Mouse (Mus musculus) thymus, postnatal 25 days (tissue): ENCODE results near the gene Myg1.

Experiments used
- DNase-seq: peaks from one replicate; pipeline ENCODE4 v3.0.0; 2022

The Myg1 gene

DNA sequence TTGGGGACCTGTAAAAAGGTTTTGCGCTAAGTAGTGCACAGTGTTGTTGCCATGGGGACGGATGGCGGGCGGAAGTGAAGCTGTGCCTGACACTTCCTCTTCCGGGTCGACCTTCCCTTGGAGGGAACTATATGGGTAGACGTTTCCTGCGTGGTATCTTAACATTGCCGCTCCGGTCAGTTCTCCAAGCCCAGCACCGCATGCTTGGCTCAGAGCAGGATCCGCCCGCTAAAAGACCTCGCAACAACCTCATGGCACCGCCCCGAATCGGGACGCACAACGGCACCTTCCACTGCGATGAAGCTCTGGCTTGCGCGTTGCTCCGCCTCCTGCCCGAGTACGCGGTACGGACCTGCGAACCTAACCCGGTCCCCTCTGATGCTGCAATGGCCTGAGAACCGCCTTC lies at the start of gene Myg1:
Gene Myg1, plus strand, starts transcription at position 100 of the 406 bp plus-strand sequence.
- peak; percentile 84 for DNase-seq

DNA sequence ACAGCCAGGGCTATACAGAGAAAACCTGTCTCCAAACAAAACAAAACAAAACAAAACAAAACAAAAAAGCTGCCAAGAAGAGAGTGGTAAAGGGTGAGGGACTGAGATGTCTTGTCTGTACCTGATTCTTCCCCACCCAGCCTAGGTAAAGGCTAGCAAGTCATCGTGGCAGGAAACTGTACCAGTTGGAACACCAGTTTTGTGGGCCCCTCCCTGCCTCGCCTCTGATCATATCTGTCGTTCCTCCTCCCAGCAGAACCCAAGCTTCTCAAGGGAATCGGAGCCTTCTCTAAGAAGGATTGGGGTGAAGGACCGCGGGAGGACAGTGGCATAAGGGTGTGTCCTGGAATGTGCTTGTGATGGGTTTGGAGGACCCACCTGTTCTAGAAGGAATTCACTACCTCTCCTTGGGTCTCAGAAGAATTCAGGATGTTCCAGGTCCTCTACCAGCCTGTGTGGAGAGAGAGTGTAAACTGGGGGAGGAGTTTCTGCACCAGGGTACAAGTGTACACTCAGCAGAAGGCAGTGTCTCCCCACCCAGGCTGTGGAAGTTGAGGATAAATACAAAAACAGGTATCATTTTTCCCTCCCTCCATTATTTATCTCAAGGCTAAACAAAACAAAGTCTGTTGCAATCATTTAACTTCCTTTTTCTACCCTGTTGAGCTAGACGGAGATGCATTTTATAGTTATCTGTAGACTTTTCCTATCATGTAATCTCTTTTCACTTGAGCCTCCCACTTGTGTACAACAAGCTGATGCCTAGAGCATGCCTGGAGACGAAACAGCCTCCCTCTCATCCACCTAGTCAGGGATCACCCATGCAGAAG lies 48.8 kb upstream of the Myg1 start:
- no peak for DNase-seq

DNA sequence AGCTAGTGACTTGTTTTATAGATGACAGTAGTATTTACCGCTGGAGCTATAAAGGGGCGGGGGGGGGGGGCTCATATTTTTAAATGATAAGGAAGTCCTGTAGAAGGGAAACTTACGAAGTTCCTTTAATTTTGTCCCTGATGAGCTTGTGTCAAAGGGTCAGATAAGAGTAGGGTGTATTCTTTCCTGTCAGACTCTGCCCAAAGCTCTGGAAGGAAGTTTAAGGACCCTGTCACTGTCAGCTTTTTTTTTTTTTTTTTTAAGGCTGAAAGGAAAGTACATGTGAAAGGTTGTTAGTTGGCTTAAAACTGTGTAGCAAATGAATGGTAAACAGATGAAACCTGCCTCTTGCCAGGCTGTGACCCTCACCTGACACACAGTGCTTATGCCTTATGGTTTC lies 47.9 kb upstream of the Myg1 start:
- no peak for DNase-seq

DNA sequence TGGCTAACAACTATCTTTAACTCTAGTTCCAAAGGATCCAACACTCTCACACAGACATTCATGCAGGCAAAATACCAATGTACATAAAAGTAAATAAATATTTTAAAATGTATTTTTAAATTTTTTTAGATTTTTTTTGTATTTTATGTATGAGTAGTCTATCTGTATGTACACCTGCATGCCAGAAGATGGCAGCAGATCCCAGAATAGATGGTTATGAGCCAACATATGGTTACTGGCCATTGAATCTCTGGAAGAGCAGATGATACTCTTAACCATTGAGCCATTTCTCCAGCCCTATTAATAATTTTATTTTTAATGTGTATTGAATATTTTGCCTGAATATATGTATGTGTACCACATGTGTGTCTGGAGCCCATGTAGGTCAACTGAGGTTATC lies 44.1 kb upstream of the Myg1 start:
- DNase-seq = peak; percentile 42

DNA sequence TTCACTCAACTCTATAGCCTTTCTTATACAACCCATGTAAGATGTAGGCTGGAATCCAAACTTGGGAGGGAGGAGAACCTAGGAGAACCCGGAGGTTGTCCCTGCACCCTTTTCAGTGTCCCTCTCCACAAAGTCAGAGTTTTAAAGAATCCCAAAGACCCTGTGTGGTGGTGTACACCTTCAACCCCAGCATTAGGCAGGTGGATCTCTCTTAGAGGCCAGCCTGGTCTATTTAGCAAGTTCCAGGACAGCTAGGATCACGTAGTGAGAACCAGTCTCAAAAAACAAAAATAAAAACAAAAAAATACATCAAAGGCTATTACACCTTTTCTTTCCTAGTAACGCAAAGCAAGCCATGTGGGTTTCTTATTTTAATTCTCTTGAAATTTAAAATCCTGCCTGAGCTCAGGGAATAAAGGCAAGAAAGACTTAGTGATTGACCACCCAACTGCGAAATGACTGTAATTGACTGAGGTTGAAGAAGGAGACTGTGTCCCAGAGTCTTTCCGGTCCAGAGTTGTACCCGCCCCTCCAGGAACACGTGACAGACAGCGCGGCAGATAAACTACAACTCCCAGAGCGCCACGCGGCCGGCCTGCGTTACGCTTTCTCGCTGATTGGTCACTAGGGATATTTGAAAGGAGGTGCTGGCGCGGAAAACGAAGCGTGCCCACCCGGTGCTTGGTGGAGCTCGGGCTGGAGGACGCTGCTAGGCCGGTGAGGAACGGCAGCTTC lies 35.7 kb upstream of the Myg1 start, which contains the start of gene Espl1:
Gene Espl1, plus strand, starts transcription at position 634 of the 735 bp plus-strand sequence.
- DNase-seq = peak; percentile 96

DNA sequence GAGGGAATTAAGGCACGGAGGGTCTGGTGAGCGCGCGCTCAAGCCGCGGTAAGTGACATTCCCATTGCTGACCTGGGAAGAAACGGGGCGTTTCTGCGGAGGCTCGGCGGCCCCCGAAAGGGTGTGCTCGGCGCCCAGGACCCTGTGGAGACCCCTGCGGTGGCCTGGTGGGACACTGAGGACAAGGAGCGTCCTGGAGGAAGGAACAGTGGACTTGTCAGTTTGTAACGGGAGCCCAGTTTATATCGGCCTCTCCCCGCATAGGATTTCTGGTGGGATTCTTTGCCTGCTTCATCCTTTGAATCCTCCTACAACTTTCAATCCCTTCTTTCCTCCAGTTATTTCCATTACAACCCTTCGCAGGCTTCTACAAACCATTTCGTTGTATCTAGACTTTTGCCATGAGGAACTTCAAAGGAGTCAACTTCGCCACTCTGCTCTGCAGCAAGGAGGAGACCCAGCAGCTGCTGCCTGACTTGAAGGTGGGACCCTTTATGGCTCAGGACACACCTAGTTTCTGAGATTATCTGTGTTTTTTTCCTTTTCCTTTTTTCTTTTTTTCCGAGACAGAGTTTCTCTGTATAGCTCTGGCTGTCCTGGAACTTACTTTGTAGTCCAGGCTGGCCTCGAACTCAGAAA lies 35.0 kb upstream of the Myg1 start:
- no peak for DNase-seq

DNA sequence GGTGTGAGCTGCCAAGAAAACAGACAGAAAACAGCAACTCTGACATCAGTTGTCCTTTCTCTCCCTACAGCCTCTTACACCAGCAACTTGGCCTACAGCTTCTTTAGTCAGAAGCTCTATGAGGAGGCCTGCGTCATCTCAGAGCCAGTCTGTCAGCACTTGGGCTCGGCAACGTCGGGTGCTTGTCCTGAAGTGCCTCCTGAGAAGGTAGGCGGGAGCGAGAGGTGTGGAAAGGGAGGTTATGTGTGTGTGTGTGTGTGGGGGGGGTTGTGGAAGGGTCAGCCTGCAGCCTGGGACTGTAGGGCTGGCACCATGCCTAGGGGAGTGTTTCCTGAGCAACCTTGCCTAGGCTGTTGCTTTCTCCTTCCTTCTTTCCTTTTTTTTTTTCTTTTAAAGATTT lies 29.0 kb upstream of the Myg1 start:
- DNase-seq = no peak

DNA sequence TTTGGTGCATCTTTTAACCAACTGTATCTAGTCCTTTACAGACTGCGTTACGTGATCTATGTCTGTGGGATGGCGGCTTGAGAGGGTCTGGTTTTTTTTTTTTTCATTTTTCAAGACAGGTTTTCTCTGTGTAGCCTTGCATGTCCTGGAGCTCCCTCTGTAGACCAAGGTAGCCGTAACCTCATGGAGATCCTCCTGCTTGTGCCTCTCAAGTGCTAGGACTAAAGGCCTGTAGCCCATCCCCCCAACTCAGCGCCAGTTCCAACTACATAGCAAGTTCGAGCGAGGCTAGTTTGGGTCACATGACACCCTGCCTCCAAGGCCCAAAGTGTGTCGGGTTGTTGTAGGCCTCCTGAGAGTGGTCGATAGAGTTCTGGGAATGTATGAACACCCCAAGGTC lies 22.8 kb upstream of the Myg1 start:
- DNase-seq = no peak

DNA sequence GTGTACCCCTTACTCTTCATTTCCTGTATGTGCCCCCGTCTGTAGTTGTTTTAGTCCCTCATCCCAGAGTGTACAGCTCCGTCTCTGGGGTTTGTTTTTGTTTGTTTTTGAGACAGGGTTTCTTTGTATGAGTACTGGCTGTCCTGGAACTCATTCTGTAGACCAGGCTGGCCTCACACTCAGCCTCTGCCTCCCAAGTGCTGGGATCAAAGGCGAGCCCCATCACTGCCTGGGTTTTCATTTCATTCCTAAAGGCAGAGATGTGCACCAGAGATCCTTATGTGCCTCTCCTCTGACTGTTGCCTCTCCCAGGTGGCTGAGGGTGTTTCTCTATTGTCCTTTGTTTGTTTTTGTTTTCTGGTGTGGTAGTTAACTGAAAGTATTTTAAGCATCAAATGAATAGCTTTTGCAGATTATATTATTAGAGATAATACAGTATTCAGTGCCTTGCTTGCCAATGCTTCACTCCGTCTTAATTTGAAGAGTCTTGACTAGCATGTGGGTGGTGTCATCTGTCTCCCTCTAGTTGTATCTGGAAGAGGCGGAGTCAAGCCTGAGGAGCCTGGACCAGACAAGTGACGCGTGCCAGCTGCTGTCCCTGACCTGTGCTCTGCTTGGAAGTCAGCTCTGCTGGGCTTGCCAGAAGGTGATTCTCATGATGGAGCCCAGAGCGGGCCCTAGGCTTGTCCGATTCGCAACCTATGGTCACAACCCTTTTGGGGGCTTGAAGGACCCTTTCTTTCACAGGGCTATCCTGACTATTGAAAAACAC lies 21.2 kb upstream of the Myg1 start:
- DNase-seq = no peak

DNA sequence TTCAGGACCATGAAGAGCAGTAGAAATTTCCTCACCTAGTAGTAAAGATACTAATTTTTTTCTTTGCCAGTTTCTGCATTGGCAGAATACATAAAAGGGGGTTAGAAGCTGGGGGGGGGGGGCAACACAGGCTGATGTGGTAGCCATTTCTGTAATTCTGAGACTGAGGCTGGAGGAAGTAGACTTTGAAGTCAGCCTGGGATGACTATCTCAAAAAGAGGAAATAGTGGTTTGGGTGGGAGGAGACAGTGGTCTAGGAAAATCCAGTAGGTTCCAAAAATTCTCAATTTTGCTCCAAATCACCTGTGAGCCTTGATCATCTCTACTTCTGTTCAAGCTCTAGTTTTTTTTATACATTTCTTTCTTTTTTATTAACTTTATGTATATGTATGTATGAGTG lies 20.0 kb upstream of the Myg1 start:
- no peak for DNase-seq

DNA sequence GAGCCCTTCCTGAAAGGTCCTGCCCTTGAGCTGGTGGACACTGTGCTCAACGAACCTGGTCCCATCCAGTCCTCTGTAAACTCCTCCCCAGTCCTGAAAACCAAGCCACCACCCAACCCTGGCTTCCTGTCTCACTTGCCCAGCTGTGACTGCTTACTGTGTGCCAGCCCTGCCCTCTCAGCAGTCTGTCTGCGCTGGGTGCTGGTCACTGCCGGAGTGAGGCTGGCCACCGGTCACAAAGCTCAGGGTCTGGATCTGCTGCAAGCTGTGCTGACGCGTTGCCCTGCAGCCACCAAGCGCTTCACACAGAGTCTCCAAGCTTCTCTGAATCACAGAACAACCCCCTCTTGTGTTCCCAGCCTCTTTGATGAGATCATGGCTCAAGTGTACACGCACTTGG lies 16.2 kb upstream of the Myg1 start:
- no peak for DNase-seq

DNA sequence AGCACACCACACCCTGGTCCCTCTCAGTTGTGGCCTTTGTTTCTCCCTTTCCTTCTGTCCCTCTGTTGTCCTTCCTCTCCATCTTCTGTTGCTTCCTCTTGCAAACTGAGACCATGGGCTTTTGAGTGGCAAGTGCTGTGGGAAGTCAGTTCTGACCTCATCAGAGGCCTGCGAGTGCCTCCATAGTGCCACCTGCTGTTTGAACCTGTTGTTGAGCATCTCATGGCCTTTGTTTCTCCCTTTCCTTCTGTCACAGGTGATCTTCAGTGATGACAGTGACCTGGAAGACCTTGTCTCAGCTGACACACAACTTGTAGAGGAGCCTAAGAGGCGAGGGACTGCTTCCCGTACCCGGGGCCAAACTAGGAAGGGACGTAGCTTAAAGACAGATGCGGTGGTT lies 15.2 kb upstream of the Myg1 start:
- peak; percentile 70 for DNase-seq

DNA sequence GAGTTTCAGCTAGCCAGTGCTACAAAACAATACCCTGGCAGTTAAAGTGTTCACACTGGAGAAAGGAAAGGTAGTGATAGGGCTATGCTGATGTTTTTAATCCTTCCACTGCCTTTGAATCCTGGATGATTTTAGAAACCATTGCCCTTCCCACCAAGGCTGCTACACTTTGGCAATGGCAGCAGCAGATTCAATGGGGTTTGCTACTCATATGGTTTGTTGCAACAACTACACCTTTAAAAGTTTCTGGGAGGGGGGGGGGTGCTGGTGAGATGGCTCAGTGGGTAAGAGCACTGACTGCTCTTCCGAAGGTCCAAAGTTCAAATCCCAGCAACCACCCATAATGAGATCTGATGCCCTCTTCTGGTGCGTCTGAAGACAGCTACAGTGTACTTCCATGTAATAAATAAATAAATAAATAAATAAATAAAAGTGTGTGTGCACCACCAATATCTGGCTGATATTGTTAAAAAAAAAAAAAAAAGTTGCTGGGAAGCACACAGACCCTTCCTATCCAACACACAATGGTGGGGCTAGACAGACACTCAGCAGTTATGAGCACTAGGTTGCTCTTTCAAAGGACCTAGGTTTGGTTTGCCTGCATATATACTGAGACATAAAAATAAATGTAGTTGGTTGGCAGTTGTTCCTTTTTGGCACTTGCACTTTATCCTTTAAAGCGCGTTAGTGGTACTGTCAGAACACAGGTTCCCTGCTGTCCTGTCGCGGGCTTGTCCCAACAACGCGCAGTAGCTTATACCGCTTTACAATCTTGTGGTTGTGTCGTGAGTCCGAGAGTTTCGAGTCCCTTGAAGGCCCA lies 6.6 kb upstream of the Myg1 start:
- peak; percentile 15 for DNase-seq

DNA sequence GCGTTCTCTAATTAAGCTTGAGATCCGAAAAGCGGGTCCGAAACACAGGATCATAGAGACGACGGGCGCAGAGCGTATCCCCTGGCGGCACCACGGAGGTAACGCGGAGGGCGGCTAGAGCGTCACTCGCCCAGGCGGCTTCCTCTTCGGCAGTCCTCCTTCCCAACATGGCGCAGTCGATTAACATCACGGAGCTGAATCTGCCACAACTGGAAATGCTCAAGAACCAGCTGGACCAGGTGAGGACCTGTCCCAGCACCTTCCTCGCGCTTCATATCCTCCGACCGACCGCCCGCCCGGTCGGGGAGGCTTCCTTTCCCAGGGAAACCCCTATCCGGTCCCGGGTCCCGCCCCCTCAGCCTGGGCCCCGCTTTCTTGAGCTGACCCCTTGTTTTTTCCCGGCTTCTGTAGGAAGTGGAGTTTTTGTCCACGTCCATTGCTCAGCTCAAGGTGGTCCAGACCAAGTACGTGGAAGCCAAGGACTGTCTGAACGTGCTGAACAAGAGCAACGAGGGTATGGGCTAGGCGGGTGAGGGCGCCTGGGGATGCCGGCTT lies 5.4 kb upstream of the Myg1 start, which contains the start of gene Pfdn5:
Gene Pfdn5, plus strand, starts transcription at position 95 of the 555 bp plus-strand sequence.
- peak; percentile 83 for DNase-seq

DNA sequence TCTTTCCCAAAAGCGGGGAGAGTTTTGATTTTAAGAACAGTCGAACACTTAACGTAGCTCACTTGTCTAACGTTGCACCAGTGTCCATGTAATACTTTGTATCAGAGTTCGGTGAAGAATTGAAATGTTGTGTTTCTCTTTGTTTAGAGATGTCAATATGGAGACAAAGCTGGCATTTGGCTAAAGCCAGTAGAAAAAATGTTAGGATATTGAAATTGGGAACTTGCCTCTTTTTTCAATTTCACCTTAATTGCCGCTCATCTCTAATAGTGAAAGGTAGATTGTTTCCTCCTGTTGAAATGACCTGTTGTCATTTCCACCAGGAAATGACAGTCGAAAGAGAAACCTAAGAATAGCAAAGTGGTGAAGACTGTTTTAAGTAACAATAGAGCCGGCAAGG lies 4.6 kb upstream of the Myg1 start:
- DNase-seq = no peak

DNA sequence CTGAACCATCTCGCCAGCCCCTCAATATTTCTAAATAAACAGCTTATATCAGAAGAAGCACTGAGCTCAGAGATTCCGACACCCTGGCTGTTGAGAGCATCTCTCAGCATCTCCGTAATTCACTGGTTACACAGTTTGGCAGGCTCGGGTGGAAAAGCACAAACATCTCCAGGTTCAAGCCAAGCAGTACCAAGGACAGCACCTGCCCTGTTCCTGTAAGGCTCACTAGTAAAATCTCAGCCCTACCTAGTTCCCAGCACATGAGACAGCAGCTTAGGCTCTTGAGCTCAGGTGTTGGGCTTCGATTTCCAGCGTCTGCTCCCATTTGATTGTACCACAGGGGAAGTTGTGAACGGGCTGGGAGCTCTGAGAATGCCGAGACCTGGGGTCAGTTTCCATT lies 3.7 kb downstream of the Myg1 start:
- no peak for DNase-seq

DNA sequence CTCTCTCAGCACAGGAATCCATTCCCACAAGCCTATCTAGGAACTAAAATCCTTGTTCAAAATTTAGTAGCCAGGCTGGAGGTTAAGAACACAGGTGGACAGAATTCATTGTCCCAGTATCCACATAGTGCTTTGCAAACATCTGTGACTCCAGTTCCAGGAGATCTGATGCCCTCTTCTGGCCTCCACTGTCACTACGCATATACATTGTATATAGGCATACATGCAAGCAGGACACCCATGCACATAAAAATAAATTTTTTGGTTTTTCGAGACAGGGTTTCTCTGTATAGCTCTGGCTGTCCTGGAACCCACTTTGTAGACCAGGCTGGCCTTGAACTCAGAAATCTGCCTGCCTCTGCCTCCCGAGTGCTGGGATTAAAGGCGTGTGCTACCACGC lies 4.4 kb downstream of the Myg1 start:
- DNase-seq = peak; percentile 51

DNA sequence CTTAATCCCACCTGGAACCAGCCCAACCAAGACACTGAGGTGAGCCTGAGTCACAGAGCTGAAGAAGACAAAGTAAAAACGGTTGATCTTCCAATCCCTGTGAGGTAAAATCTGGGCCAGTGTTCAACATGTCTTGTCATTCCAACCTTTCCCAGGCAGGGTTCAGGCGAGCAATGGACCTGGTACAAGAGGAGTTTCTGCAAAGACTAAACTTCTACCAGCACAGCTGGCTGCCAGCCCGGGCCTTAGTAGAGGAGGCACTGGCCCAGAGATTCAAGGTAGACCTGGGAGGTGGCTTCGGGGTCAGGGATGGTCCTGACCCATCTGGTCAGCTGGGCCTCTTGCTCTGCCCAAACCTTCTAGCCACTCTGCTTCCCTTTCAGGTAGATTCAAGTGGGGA lies 5.4 kb downstream of the Myg1 start:
- no peak for DNase-seq

DNA sequence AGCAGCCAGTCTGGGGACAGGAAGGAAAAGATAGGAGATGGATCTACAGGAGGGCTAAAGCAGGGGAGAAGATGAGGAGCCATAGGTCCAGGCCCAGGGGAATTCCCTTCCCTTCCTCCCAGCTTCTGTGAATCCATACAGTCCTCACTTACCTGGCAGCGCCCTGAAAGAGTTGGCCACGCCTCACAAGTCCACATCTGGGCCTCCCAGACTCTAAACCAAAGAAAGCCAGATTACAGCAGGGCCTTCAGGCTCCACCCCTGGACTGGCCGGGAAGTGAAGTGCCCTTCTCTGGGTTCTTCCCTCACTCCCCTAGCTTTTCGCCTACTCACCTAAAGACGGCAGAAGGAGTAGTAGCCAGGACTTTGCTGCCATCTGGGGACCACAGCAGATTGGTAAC lies 8.1 kb downstream of the Myg1 start:
- no peak for DNase-seq

DNA sequence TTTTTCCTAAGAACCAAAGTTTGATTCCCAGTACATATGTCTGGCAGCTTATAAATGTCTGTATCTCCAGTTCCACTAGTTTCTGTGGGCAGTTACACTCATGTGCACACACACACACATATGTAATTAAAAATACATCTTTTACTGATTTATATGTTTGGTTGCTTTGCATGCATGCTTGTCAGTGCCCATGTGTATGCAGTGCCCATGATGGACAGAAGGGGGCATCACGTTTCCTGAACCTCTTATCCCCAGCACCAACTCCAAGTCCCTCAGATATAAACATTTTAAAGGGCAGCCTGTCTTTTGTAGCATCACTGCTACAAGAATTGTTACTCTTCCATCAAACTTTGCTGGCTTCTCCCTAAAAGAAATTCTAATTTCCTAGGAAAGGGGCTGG lies 10.1 kb downstream of the Myg1 start:
- DNase-seq = peak; percentile 64

DNA sequence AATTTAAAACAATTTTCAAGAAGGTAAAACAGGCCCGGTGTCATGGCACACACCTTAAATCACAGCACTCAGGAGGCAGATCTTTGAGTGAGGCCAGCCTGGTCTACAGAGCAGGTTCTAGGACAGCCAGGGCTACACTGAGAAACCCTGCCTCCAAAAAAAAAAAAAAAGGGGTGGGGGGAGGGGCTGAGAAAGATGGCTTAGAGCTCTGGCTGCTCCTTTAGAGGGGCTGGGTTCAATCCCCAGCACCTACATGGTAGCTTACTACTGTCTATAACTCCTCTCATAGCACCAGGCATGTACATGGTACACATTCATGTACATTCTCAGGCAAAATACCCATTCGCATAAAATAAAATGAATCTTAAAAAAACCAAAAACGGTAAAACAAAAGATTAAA lies 13.0 kb downstream of the Myg1 start:
- DNase-seq = no peak

DNA sequence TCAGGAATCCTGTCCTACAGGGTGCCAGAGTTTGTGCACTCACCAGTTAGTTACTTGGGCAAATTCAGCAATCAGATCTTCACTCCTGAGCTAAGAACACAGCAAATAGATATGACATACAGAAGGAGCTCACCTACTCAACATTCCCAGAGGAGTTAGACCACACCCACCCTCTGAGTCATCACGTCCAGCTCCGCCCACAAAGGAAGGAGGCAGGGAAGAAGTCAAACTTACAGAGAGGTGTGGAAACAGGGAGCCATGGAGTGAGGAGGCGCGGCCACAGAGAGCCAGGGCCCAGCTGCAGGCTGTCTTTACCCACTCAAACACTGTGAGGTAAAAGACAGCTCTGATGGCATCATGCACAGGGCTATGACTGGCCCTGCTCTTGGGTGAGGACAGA lies 14.9 kb downstream of the Myg1 start:
- DNase-seq = no peak
